Mouse (Mus musculus): ENCODE measurements around the gene Lect2. TPM values are rescaled to one million over a fixed set of nuclear protein-coding genes. Genes with fewer than 3 reads are reported as not detected.
A peak's percentile ranks its signal among the peaks of the same experiment; 100 is the strongest.

The Lect2 gene
- polyA plus RNA-seq, 1 experiment, result not detected

GRCm38 (mm10) chr13:56581512-56581911 is 33.2 kb upstream of the Lect2 start:
- Histone ChIP-seq H3K79me3 (ENCODE audit: low read depth) (no peaks in the 10 kb centered on the region), H3ac (ENCODE audit: control insufficient read depth, insufficient read length, low read depth) (no peak overlapping the region), H3K36me3 (ENCODE audit: control insufficient read depth, insufficient read depth) (no peaks in the 10 kb centered on the region), H3K79me2 (ENCODE audit: control insufficient read depth, insufficient read depth) (no peaks in the 10 kb centered on the region), H3K4me3 (ENCODE audit: insufficient read depth, poor library complexity, severe bottlenecking) (no peak overlapping the region), H3K27me3 (ENCODE audit: control insufficient read depth, insufficient read depth, insufficient read length) (no peaks in the 10 kb centered on the region)
- TF ChIP-seq FOSL1 (IDR thresholded peaks at IDR 0.05; ENCODE audit: insufficient read depth, low read length, poor library complexity, severe bottlenecking), result no peak
- no peak for TF ChIP-seq USF1 (IDR thresholded peaks at IDR 0.05; ENCODE audit: low read depth)
- TF ChIP-seq MYOG (IDR thresholded peaks at IDR 0.05; ENCODE audit: control insufficient read depth, extremely low read depth, insufficient read length), result no peak
- no peak for TF ChIP-seq CTCF (IDR thresholded peaks at IDR 0.05; ENCODE audit: control insufficient read depth, insufficient read depth, insufficient read length)
- no peak for TF ChIP-seq MYOD1 (IDR thresholded peaks at IDR 0.05; ENCODE audit: control insufficient read depth, insufficient read length, low read depth)
- no peak for TF ChIP-seq CEBPB (IDR thresholded peaks at IDR 0.05; ENCODE audit: low read depth)
- no peak for TF ChIP-seq MAX (IDR thresholded peaks at IDR 0.05)

GRCm38 (mm10) chr13:56580450-56580849 is 32.1 kb upstream of the Lect2 start:
- no peaks in the 10 kb centered on the region for H3K79me3 ChIP-seq (ENCODE audit: low read depth)
- H3K36me3 ChIP-seq (ENCODE audit: control insufficient read depth, insufficient read depth), result no peaks in the 10 kb centered on the region
- H3K4me3 ChIP-seq (ENCODE audit: insufficient read depth, poor library complexity, severe bottlenecking), result no peak overlapping the region
- no peaks in the 10 kb centered on the region for H3K27me3 ChIP-seq (ENCODE audit: control insufficient read depth, insufficient read depth, insufficient read length)
- H3K79me2 ChIP-seq (ENCODE audit: control insufficient read depth, insufficient read depth), result no peaks in the 10 kb centered on the region
- no peak overlapping the region for H3ac ChIP-seq (ENCODE audit: control insufficient read depth, insufficient read length, low read depth)
- no peak for TF ChIP-seq MYOG (IDR thresholded peaks at IDR 0.05; ENCODE audit: control insufficient read depth, extremely low read depth, insufficient read length)

- no peaks in the 10 kb centered on the region for H3K79me3 ChIP-seq (ENCODE audit: low read depth)
- no peaks in the 10 kb centered on the region for H3K36me3 ChIP-seq (ENCODE audit: control insufficient read depth, insufficient read depth)
- no peaks in the 10 kb centered on the region for H3K27me3 ChIP-seq (ENCODE audit: control insufficient read depth, insufficient read depth, insufficient read length)
- TF ChIP-seq CTCF (IDR thresholded peaks at IDR 0.05; ENCODE audit: control insufficient read depth, insufficient read depth, insufficient read length) (peak; percentile 2), MYOG (IDR thresholded peaks at IDR 0.05; ENCODE audit: control insufficient read depth, extremely low read depth, insufficient read length) (no peak)
- H3K79me2 ChIP-seq (ENCODE audit: control insufficient read depth, insufficient read depth), result no peaks in the 10 kb centered on the region
- no peak overlapping the region for H3K4me3 ChIP-seq (ENCODE audit: insufficient read depth, poor library complexity, severe bottlenecking)
- no peak overlapping the region for H3ac ChIP-seq (ENCODE audit: control insufficient read depth, insufficient read length, low read depth)
Observed at GRCm38 (mm10) chr13:56578097-56578496, 29.8 kb upstream of the Lect2 start.

GRCm38 (mm10) chr13:56575701-56576321 is 27.5 kb upstream of the Lect2 start:
- Histone ChIP-seq H3K79me3 (ENCODE audit: low read depth) (no peaks in the 10 kb centered on the region), H3K36me3 (ENCODE audit: control insufficient read depth, insufficient read depth) (no peaks in the 10 kb centered on the region), H3K79me2 (ENCODE audit: control insufficient read depth, insufficient read depth) (no peaks in the 10 kb centered on the region), H3K27me3 (ENCODE audit: control insufficient read depth, insufficient read depth, insufficient read length) (no peaks in the 10 kb centered on the region), H3K4me3 (ENCODE audit: insufficient read depth, poor library complexity, severe bottlenecking) (no peak overlapping the region), H3ac (ENCODE audit: control insufficient read depth, insufficient read length, low read depth) (no peak overlapping the region)
- TF ChIP-seq MYOG (IDR thresholded peaks at IDR 0.05; ENCODE audit: control insufficient read depth, extremely low read depth, insufficient read length), result no peak
- peak; percentile 63 for TF ChIP-seq CTCF (IDR thresholded peaks at IDR 0.05; ENCODE audit: control insufficient read depth, insufficient read depth, insufficient read length)

GRCm38 (mm10) chr13:56575074-56575473 is 26.8 kb upstream of the Lect2 start:
- TF ChIP-seq MYOG (IDR thresholded peaks at IDR 0.05; ENCODE audit: control insufficient read depth, extremely low read depth, insufficient read length), result no peak
- no peak for TF ChIP-seq FOSL1 (IDR thresholded peaks at IDR 0.05; ENCODE audit: insufficient read depth, low read length, poor library complexity, severe bottlenecking)
- TF ChIP-seq MYOD1 (IDR thresholded peaks at IDR 0.05; ENCODE audit: control insufficient read depth, insufficient read length, low read depth), result no peak
- no peak for TF ChIP-seq CTCF (IDR thresholded peaks at IDR 0.05; ENCODE audit: control insufficient read depth, insufficient read depth, insufficient read length)
- TF ChIP-seq USF1 (IDR thresholded peaks at IDR 0.05; ENCODE audit: low read depth), result no peak
- no peak for TF ChIP-seq MAX (IDR thresholded peaks at IDR 0.05)
- TF ChIP-seq CEBPB (IDR thresholded peaks at IDR 0.05; ENCODE audit: low read depth), result no peak
- H3K79me3 ChIP-seq (ENCODE audit: low read depth), result no peaks in the 10 kb centered on the region
- no peak overlapping the region for H3K4me3 ChIP-seq (ENCODE audit: insufficient read depth, poor library complexity, severe bottlenecking)

GRCm38 (mm10) chr13:56571645-56572044 is 23.3 kb upstream of the Lect2 start:
- Histone ChIP-seq H3ac (ENCODE audit: control insufficient read depth, insufficient read length, low read depth) (no peak overlapping the region), H3K4me3 (ENCODE audit: insufficient read depth, poor library complexity, severe bottlenecking) (no peak overlapping the region), H3K27me3 (ENCODE audit: control insufficient read depth, insufficient read depth, insufficient read length) (no peaks in the 10 kb centered on the region), H3K36me3 (ENCODE audit: control insufficient read depth, insufficient read depth) (no peaks in the 10 kb centered on the region), H3K79me3 (ENCODE audit: low read depth) (no peaks in the 10 kb centered on the region), H3K79me2 (ENCODE audit: control insufficient read depth, insufficient read depth) (no peaks in the 10 kb centered on the region)
- TF ChIP-seq CTCF (IDR thresholded peaks at IDR 0.05; ENCODE audit: control insufficient read depth, insufficient read depth, insufficient read length), result no peak
- TF ChIP-seq MAX (IDR thresholded peaks at IDR 0.05), result no peak
- no peak for TF ChIP-seq CEBPB (IDR thresholded peaks at IDR 0.05; ENCODE audit: low read depth)
- TF ChIP-seq MYOG (IDR thresholded peaks at IDR 0.05; ENCODE audit: control insufficient read depth, extremely low read depth, insufficient read length), result no peak
- no peak for TF ChIP-seq MYOD1 (IDR thresholded peaks at IDR 0.05; ENCODE audit: control insufficient read depth, insufficient read length, low read depth)
- no peak for TF ChIP-seq USF1 (IDR thresholded peaks at IDR 0.05; ENCODE audit: low read depth)
- no peak for TF ChIP-seq FOSL1 (IDR thresholded peaks at IDR 0.05; ENCODE audit: insufficient read depth, low read length, poor library complexity, severe bottlenecking)

More at GRCm38 (mm10) chr13:56575074-56575473, 26.8 kb upstream of the Lect2 start:
- H3K36me3 ChIP-seq (ENCODE audit: control insufficient read depth, insufficient read depth), result no peaks in the 10 kb centered on the region
- H3K79me2 ChIP-seq (ENCODE audit: control insufficient read depth, insufficient read depth), result no peaks in the 10 kb centered on the region
- H3ac ChIP-seq (ENCODE audit: control insufficient read depth, insufficient read length, low read depth), result no peak overlapping the region
- H3K27me3 ChIP-seq (ENCODE audit: control insufficient read depth, insufficient read depth, insufficient read length), result no peaks in the 10 kb centered on the region

Data from C2C12 (cell line).